Mouse (Mus musculus) gastrocnemius, postnatal 36 days (tissue): ENCODE measurements at regions not wholly inside any gene's neighbourhood (a gene's known extent, or its start where the extent isn't known, plus 50 kb on each side); places are given as distances from the start of the nearest gene placed in this dataset.

Source experiments
- DNase-seq, 2 experiments: peaks; one replicate each; pipeline ENCODE4 v3.0.0; 2022
- intact Hi-C: fragments of 180-260 bp; cut with DNase I; formaldehyde crosslinking; loops from one replicate; pipeline ENCODE4 v1.15.1; 2025

GRCm38 (mm10) chr1:167905424-167905823 lies 216.4 kb downstream of the Lmx1a start:
- no peak for DNase-seq
- intact Hi-C loops: no loop called here

DNA sequence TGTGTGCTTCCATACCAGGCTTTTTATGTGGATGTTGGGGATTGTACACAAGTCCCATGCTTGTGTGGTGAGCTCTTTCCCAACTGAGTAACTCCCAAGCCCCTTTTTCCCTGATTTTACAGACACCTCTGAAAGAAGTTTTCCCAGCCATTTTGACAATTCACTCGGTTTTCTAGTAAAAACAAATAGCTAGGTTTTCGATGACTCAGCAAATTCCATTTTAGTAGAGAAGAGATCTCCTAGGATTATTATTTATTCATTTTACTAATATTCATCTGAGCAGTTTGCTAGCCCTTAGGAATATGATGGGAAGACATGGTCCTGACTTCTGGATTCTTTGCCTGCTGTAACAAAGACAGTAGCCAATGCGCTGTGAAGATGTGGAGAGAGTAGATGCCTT lies 223.0 kb downstream of the Lmx1a start:
- DNase-seq: no peak
- intact Hi-C loops: no loop called here

DNA sequence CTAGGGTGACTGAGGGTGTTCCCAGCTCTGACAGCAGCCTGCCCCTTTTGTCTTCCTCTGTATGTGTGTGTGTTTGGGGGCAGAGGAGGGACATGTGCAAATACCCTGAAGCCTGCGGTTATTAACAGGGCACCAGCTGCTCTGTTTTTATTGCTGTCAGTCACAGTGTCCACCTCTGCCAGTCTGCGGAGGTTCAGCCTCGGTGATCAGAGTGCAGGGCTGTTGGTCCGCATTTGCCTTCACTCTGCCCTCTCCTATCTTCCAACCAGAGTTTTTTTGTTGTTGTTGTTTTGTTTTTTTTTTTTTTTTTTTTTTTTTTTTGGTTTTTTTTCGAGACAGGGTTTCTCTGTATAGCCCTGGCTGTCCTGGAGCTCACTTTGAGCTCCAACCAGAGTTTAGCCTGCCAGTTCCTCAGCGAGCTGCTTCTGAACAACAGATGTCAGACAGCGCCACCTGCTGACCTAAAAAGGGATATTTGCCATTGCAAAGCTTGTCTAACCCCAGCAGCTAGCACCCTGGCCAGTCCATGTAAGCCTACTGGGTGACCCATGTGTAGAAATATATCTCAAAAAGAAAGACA lies 226.0 kb downstream of the Lmx1a start:
- DNase-seq: peak; percentile 35 to 77
- intact Hi-C loops: no loop called here

DNA sequence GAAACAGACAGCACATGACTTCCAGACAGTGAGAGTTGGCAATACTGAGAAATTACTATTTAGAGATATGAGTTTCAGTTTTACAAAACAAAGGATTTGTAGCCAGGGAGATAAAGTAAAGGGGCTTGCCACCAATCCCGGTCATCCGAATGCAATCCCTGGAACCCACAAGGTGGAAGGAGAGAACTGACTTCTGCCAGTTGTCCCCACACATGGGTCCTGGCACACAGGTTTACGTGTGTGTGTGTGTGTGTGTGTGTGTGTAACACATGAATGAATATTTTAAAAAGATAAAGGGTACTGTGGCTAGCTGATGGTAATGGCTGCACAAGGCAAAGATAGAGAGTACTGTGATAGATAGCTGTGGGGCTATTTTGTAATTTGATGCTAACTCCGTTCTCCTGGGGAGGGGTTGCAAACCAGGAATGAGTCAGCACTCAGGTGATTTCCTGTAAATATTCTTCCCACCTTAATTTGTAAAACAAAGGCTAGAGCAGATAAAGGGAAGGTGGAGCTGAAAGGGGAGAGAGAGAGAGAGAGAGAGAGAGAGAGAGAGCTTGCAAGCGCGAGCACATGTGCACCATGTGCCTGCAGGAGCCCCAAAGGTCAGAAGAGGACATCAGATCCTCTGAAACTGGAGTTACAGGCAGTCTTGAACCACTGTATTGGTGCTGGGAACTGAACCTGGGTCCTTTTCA lies 226.7 kb downstream of the Lmx1a start:
- intact Hi-C loops: no loop called here
- no peak for DNase-seq

DNA sequence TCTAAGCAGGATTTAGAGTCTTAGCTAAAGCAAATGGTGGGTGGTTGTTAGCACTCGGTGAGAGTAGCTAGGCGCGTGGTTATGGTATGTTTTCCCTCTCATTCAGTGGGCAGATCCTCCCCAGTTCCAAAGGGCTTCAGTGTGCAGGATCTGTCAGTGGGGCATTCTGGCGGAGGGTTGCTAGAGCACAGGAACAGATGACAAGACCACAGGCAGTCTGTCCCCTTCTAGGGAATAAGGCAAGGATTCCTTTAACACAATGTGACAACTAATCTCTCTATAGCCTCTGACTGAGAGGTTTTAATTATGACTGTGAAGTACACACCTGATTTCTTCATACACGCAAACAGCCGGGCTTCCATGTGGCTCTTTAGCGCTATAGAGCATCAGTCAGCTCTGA lies 233.9 kb downstream of the Lmx1a start:
- intact Hi-C loops: no loop called here
- DNase-seq: no peak

- no peak for DNase-seq
- intact Hi-C loops: no loop called here
Observed at GRCm38 (mm10) chr1:167928060-167928467, 239.0 kb downstream of the Lmx1a start.

GRCm38 (mm10) chr1:167929729-167930341 lies 240.8 kb downstream of the Lmx1a start:
- intact Hi-C loops: no loop called here

DNA sequence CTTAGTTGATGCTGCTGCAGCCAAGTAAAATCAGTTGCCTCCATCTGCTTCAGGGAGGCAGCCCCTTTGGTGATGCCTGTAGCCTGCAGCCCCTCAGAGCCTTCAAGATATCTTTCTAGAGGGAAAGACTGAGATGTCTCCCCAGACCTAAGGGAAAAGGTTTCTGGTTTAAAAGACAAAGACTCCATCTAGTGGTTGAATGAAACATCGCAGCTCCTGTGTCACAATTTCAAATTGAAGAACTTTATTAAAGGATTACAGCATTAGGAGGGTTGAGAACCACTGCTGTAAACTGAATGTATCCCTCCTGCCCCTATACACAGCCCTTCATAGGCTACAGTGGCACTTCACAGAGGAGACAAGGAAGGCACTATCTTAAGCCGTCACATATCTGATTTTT lies 243.1 kb downstream of the Lmx1a start:
- DNase-seq: no peak
- intact Hi-C loops: no loop called here

More at GRCm38 (mm10) chr1:167929729-167930341, 240.8 kb downstream of the Lmx1a start:
- DNase-seq: no peak

- intact Hi-C loops: no loop called here
- DNase-seq: no peak
Observed at GRCm38 (mm10) chr1:167936726-167937125, 247.7 kb downstream of the Lmx1a start.

DNA sequence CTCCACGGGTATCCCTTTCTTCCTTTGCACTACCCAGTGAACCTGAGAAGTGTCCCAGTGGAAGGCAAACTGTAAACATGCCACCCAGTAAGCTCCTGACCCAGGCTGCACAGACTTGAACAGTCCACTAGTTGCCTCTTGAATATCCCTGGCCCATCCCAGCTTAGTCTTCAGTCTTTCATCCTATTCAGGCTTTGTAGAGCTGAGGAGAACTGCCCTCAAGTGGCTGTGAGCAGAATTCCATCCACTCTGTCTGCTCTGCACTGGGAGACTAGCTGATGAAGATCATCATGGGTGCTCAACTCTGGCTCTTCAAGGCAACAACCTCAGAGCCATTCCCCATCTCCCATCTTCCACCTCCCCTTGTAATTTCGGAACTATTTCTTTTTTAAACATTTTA lies 249.1 kb downstream of the Lmx1a start:
- DNase-seq: no peak
- intact Hi-C loops: no loop called here

GRCm38 (mm10) chr1:167942037-167942470 lies 253.0 kb downstream of the Lmx1a start:
- DNase-seq: no peak
- intact Hi-C loops: loop anchor here (5.0 kb wide), 2 partner anchors 1405 to 1515 kb away; no protein-coding TSS in a partner anchor

DNA sequence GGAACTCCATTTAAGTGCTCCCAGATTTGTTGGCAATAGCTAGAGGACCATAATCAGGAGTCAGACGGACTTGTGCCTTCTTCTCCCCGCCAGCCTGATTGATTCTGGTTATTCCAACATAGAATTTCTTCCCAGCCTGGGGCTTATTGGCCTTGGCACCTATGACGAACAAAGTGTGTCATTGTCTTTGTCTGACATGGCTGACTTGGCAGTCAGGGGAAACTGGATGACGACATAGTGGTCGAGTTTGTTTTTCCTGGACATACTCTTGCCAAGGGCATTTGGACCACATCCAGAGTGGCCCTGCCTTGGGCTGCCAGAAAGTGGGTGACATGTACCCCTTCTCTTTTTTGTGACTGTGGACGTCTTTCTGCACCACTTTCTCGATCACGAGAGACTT lies 254.1 kb downstream of the Lmx1a start:
- intact Hi-C loops: loop anchor here (5.0 kb wide), 2 partner anchors 1404 to 1514 kb away; no protein-coding TSS in a partner anchor

GRCm38 (mm10) chr1:167945615-167946252 lies 256.7 kb downstream of the Lmx1a start:
- intact Hi-C loops: no loop called here
- DNase-seq: no peak

More for the DNA sequence above, 254.1 kb downstream of the Lmx1a start:
- DNase-seq: no peak

GRCm38 (mm10) chr1:167947866-167948265 lies 258.8 kb downstream of the Lmx1a start:
- intact Hi-C loops: no loop called here
- no peak for DNase-seq

DNA sequence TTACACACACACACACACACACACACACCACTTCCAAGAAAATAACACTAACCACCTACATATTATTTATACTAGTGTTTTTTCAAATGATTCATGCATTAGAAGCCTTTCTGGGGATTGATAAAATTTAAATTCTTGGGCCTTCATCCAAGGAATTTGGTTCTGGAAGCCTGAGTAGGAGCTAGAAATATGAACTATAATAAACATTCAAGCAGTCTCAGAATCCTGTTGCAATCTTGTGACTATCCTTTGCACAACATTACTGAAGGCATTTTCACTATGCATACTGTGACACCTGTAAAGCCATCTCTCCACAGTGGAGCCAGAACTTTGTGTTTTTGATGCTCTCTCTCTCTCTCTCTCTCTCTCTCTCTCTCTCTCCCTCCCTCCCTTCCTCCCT lies 262.7 kb downstream of the Lmx1a start:
- intact Hi-C loops: no loop called here

DNA sequence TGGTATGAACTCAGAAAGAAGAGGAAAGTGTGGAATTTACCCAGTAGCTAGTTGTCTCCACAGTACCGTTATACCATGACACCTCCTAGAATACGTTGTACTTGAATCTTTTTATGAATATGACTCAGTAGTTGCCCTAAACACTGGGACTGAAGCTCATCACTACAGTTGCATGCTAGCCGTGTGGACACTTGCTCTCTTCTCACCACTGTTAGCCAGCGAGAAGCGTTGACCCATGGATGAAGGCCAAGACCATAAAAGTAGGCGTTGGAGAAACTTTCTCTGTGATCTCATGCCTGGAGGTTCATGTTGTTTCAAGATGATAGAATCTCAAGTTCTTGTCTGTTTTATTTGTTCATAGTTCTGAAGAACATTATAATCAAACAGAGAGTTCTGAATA lies 269.5 kb downstream of the Lmx1a start:
- DNase-seq: no peak
- intact Hi-C loops: no loop called here

More for the DNA sequence above, 262.7 kb downstream of the Lmx1a start:
- no peak for DNase-seq

- no peak for DNase-seq
- intact Hi-C loops: no loop called here
Observed at GRCm38 (mm10) chr1:167969545-167969944, 280.5 kb downstream of the Lmx1a start.

GRCm38 (mm10) chr1:167969985-167970384 lies 280.9 kb downstream of the Lmx1a start:
- intact Hi-C loops: no loop called here
- DNase-seq: no peak

DNA sequence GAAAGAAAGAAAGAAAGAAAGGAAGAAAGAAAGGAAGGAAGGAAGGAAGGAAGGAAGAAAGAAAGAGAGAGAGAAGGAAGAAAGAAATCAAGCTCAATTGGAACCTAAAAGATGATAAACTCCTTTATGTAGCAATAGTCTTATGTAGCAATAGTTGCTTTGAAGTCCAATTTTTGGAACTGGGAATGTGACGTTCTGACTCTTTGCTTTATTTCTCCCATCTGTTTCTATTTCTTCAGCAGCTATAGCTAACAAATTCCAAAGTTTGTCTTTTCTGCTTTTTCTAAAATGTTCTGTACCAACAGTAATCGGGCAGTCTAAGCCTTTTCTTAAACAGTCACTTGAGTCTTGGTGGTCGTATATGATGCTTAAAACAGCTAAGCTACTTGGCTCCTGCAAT lies 287.7 kb downstream of the Lmx1a start:
- intact Hi-C loops: no loop called here
- no peak for DNase-seq

- intact Hi-C loops: no loop called here
- DNase-seq: no peak
Observed at GRCm38 (mm10) chr1:167979187-167979586, 290.1 kb downstream of the Lmx1a start.

- intact Hi-C loops: no loop called here
- no peak for DNase-seq
Observed at GRCm38 (mm10) chr1:167979588-167979987, 290.6 kb downstream of the Lmx1a start.
